Mouse (Mus musculus): ENCODE results near the gene Tceal9.
"Not testable (repeated sequence)": the region's sequence is repeated elsewhere in the genome, so short reads cannot be mapped to it uniquely, and the experiment has no call there.

Tceal9 gene

DNA sequence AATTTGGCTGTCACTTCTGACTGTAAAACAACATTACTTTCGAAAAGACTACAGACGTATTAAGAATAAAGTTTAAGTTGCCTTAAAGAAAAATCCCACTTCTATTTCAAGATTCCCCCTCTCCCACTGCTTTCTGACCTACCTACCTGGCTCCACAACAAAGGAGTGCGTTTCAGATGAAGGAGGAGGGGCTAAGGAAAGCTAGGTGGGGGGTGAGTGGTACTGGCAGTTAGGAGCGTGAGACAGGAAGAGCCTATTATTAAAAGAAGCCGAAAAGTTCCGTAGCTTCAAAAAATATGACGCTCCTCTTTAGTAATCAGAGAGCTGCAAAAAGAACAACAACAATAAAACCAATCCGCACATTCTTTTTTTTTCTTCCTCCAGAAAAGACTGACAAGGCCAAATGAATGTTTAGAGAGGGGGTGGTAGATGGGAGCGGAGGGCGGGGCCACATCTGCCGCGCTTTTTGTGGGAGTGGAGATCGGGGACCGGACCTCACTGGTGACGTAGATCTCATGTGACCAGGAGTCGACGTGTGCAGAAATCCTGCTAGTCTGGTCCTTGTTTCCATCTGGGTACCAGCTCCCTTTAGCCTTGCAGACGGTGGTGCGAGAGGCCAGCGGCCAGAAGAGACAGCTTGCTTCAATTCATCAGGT lies at the start of gene Tceal9:
Gene Tceal9, plus strand, starts transcription at position 506 of the 656 bp plus-strand sequence.
- DNase-seq (ENCODE audit: low spot score in 2 of 2), result peak; percentile 71 to 76

DNA sequence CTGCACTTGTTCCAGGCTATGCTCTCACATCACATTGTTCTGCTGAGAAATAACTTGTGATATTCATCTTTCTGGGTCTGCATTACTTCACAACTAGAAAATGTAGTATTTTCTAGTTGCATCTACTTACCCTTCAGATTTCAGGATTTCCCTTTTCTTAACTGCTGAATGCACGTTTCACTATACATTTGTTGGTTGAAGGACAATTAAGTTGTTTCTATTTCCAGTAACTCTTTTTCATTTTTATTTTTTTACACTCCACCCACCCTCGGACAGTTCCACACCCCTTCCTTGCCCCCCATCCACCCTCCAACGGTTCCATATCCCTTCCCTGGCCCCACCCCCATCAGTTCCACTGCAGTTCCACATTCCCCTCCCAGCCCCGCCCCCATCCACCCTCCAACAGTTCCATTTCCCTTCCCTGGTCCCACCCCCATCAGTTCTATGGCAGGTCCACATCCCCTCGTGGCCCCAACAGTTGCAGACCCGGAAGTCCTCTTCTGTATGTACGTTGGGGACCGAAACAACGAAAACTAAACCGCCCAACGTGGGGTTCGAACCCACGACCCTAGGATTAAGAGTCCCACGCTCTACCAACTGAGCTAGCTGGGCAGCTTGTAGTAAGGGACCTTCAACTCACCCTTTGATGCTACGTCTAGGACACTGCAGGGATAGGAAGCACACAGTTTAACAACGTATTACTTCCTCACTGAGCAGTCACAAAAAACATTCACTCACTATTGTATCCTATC lies 49.5 kb upstream of the Tceal9 start:
- DNase-seq (ENCODE audit: low spot score in 2 of 2), result no peak

GRCm38 (mm10) chrX:136196873-136197272 lies 48.0 kb upstream of the Tceal9 start:
- peak; percentile 19 to 79 for DNase-seq (ENCODE audit: low spot score in 2 of 2)

DNA sequence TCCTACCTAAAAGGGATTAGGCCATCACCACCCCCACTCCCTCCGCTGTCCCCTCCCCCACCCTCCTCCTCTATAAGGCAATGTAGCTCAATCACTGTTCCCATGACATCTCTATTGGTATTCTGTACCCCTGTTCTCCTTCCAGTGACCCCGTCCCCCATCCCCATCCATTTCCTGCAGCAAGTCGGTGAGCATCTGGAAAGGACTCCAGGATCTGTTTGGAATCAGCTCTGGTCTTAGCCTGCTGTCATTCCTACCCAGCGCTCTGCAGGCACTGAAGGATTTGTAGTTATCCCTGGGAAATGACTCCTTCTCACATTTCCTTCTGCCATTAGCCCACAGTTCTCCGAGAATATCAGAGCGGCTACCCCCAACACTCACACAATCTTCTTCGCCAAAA lies 41.6 kb upstream of the Tceal9 start:
- no peak for DNase-seq (ENCODE audit: low spot score in 2 of 2)

- DNase-seq (ENCODE audit: low spot score in 2 of 2), result no peak
Observed at GRCm38 (mm10) chrX:136203664-136204066, 41.2 kb upstream of the Tceal9 start, which contains the start of gene Tceal5. TSS of gene Tceal5 (minus strand) at chrX:136203876.

GRCm38 (mm10) chrX:136204406-136204805 lies 40.5 kb upstream of the Tceal9 start:
- DNase-seq (ENCODE audit: low spot score in 2 of 2), result no peak

DNA sequence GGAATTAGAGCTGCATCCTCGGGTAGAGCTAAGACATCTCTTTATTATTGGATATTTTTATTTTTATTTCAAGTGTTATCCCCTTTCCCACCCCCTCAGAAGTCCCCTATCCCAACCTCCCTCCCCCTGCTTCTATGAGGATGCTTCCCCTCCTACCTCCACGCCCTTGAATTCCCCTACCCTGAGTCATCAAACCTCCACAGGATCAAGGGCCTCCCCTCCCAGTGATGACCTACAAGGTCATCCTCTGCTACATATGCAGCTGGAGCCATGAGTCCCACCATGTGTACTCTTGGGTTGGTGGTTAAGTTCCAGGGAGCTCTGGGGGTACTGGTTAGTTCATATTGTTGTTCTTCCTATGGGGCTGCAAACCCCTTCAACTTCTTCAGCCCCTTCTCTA lies 31.5 kb upstream of the Tceal9 start:
- DNase-seq (ENCODE audit: low spot score in 2 of 2), result no peak

- not testable (repeated sequence) for DNase-seq (ENCODE audit: low spot score in 2 of 2)
Observed at GRCm38 (mm10) chrX:136214729-136215677, 29.9 kb upstream of the Tceal9 start, which contains the start of the genes Tceal7 and Bex1. TSS of gene Tceal7 (plus strand) at chrX:136214779. TSS of gene Bex1 (minus strand) at chrX:136215513.

GRCm38 (mm10) chrX:136216303-136216702 lies 28.6 kb upstream of the Tceal9 start:
- no peak for DNase-seq (ENCODE audit: low spot score in 2 of 2)

GRCm38 (mm10) chrX:136223714-136224113 lies 21.2 kb upstream of the Tceal9 start:
- no peak for DNase-seq (ENCODE audit: low spot score in 2 of 2)

DNA sequence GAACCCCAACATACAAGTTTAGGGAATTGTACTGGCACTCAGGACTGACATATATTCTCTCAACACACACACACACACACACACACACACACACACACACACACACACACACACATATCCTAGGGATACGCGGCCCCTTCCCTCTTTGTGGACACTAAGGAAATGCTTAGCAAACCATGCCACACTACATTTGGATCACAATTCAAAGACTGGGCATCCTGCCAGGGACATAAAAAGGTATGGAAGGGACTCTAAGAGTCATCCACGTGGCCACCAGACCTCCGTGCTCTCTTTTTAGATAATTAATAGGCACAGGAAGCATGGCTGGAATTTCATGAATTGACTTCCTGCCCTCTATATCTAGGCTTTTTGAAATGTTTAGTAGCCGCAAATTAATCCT lies 17.1 kb upstream of the Tceal9 start:
- no peak for DNase-seq (ENCODE audit: low spot score in 2 of 2)

- no peak for DNase-seq (ENCODE audit: low spot score in 2 of 2)
Observed at GRCm38 (mm10) chrX:136238118-136238517, 6.8 kb upstream of the Tceal9 start.

DNA sequence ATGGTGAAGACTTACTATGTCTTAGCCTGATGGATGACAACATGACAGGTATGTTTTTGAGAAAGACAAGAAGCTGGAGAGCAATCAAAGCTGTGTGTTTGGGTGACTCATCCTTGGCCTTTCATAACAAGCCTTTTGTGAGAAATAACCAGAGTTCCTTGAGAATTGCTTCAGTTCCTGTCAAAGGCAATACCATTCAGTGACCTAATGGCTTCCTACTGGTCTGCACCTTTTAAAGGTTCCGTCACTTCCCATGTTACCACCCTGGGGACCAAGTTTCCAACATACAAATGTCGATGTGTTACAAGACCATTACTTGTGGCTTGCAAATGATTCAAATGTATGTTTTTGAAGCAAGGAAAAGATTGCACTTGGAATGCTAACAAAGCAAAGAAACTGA lies 1.7 kb upstream of the Tceal9 start:
- DNase-seq (ENCODE audit: low spot score in 2 of 2), result no peak

GRCm38 (mm10) chrX:136245521-136246071 lies 717 bp downstream of the Tceal9 start:
- peak in 1 of 2 experiments; percentile 12 for DNase-seq (ENCODE audit: low spot score in 2 of 2)

- no peak for DNase-seq (ENCODE audit: low spot score in 2 of 2)
Observed at GRCm38 (mm10) chrX:136248811-136249210, 3.9 kb downstream of the Tceal9 start.

DNA sequence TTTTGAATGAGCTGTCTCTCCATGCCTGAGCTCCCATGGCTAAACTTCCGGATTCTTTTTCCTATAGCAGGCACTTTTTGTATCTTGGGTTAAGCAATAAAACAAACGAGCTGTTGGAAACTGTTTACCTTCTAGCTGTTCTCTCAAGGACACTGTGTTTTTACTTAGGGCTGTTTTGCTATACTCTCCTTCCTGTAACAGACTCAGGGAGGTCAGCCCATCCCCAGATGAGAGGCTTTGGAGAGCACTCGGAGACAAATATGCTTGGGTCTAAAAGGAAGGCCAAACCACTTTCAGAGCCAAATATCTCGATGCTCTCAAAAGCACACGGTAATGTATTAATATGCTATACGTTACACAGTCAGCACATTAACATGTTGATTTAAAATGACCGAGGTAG lies 4.8 kb downstream of the Tceal9 start:
- no peak for DNase-seq (ENCODE audit: low spot score in 2 of 2)

- no peak for DNase-seq (ENCODE audit: low spot score in 2 of 2)
Observed at GRCm38 (mm10) chrX:136252023-136252729, 7.3 kb downstream of the Tceal9 start.

DNA sequence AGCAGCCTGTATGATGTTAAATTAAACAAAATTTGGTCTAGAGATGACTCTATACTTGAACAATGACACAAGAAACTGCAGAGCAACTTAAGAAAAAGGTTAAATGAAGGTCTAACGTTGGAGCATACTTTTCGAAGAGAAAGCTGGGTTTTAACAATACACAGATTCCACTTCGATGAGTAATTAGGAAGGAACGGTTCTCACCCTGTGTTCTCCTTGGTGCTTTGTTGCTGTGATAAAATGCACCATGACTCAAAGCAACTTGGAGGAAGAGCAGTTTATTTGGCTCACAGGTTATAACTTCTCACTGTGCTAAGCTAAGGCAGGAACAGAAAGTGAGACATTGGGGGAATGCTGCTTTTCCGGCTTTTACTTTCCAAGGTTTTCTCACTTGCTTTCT lies 22.8 kb downstream of the Tceal9 start:
- no peak for DNase-seq (ENCODE audit: low spot score in 2 of 2)

DNA sequence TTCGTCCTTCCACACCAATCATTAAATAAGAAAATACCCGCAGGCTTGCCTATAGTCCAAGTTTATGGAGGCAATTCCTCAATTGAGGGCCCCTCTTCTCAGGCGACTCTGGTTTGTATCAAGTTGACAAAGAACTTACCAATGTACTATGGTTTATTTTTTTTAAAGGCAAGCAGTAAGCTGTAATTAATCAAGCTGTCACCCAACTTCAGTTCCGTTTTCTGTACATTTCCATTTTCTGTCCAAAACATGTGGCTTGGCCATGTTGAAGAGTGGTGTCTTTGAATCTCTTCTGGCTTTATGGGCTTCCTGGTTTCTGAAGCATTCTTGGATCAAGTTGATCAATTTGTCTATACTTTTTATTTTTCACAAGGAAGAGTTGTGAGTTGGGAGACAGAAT lies 23.3 kb downstream of the Tceal9 start:
- DNase-seq (ENCODE audit: low spot score in 2 of 2), result no peak

- peak in 1 of 2 experiments; percentile 40 for DNase-seq (ENCODE audit: low spot score in 2 of 2)
Observed at GRCm38 (mm10) chrX:136269743-136270392, 25.0 kb downstream of the Tceal9 start, which contains the start of gene Bex3. TSS of gene Bex3 (plus strand) at chrX:136270253.
